Mouse (Mus musculus) CD4-positive, CD25-positive, alpha-beta regulatory T cell, adult 9 weeks (primary cell): ENCODE results near the gene Cyp2j8. TPM values are rescaled to one million over a fixed set of nuclear protein-coding genes. Genes with fewer than 3 reads are reported as not detected.

Experiments used
- polyA plus RNA-seq: library from polyadenylated mRNA; unstranded; fragments of 100-300 nt; shearing (Covaris generic); gene quantifications from one replicate; pipeline ENCODE4 v1.2.1, GENCODE M21; 2017

The Cyp2j8 gene
- not detected for polyA plus RNA-seq

DNA sequence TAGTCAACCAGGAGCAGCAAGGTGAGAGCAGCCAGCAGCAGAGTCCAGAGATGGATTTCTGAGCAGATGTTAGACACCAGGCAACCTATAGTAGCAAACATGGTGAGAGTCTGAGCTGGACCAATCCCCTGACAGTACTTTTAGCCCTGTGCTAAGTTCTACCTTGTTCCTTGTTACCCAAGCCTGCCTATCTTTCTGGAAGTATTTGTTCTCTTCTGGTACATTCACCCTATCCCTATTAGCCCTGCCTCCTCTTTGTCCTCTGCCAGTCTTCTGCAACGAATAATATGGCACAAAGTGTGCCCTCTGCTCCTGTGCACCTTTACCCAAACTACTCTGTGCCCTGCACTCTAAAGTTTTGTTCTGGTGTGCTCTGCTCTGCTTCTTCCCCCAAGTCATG, at the start of gene Cyp2j8:
TSS of gene Cyp2j8 (minus strand) at position 101 of the 400 bp plus-strand sequence.

DNA sequence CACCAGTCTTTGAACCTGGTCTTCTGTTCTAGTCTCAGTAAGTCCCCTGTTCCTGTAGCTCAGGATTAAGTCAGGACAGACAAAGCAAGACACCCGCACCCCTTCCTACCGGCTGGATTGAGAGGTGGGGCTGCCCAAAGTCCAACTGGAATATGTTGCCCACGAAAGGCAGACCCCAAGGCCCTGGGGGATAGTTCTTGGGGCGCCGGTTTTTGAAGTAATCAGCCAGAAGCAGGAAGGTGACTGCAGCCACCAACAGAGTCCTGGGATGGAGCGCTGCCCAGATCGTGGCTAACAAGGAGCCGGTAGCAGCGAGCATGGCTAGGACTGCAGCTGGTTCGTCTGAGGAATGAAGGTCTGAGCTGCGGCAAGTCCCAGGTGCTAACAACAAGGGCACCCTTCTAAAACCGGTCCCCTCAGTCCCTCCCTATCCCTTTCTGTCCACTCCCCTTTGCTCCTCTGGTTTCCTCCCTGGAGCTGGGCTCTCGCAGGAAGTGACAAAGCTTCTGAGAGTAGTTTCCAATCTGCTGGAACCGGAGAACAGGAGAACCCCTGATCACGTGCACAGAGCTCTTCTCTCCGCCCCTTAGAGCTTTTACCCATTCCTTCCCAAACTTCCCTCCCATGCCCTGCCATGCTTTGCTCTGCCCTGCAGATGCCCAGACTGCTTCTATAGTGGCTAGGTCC, 46.1 kb upstream of the Cyp2j8 start, which contains the start of gene Cyp2j6:
TSS of gene Cyp2j6 (minus strand) at position 529 of the 687 bp plus-strand sequence.

Other genes starting within 250 kb of the Cyp2j8 start
- gene Cyp2j11, start 158.7 kb downstream of the Cyp2j8 start, polyA plus RNA-seq = not detected
- gene Cyp2j6, start 46.3 kb upstream of the Cyp2j8 start, polyA plus RNA-seq = not detected
- gene Cyp2j9, start 84.2 kb upstream of the Cyp2j8 start, polyA plus RNA-seq = not detected
- not detected for gene Cyp2j5, start 156.8 kb upstream of the Cyp2j8 start, polyA plus RNA-seq